Mouse (Mus musculus) midbrain, postnatal 0 days (tissue): ENCODE results near the gene Mns1. TPM values are rescaled to one million over a fixed set of nuclear protein-coding genes. Genes with fewer than 3 reads are reported as not detected.
A peak's percentile ranks its signal among the peaks of the same experiment; 100 is the strongest.

Experiments
- ATAC-seq: fragments of 200-750 bp; cut with Nextera tagmentation; 2 replicates; pipeline ENCODE4 v1.8.0; 2017; ENCODE audit warnings: moderate number of reproducible peaks, mild to moderate bottlenecking, moderate TSS enrichment, moderate library complexity; ENCODE audit not compliant: low FRiP score
- DNase-seq: peaks from one replicate; pipeline ENCODE4 v3.0.0-alpha.2; 2015; ENCODE audit warnings: low spot score
- H3K27ac ChIP-seq: fragments of 300-500 bp; sonication (generic); 2 replicates; pipeline ENCODE4 v1.5.1; 2014; ENCODE audit warnings: low read depth, mild to moderate bottlenecking, low read length, mixed read lengths
- H3K27me3 ChIP-seq: fragments of 300-500 bp; sonication (generic); 2 replicates; pipeline ENCODE4 v1.6.1; 2014; ENCODE audit warnings: low read length, control low read depth, mixed read lengths; ENCODE audit not compliant: insufficient read depth
- H3K36me3 ChIP-seq: fragments of 300-500 bp; sonication (generic); 2 replicates; pipeline ENCODE4 v1.6.1; 2014; ENCODE audit warnings: low read length, control low read depth, mixed read lengths; ENCODE audit not compliant: insufficient read depth
- H3K4me1 ChIP-seq: fragments of 300-500 bp; sonication (generic); 2 replicates; pipeline ENCODE4 v1.6.1; 2014; ENCODE audit warnings: mild to moderate bottlenecking, control low read depth, antibody characterized with exemption, low read length, mixed read lengths; ENCODE audit not compliant: insufficient read depth
- H3K4me2 ChIP-seq: fragments of 300-500 bp; sonication (generic); 2 replicates; pipeline ENCODE4 v1.6.1; 2014; ENCODE audit warnings: low read depth, mild to moderate bottlenecking, low read length, mixed read lengths; ENCODE audit not compliant: poor library complexity, severe bottlenecking
- H3K4me3 ChIP-seq: fragments of 300-500 bp; sonication (generic); 2 replicates; pipeline ENCODE4 v1.5.1; 2014; ENCODE audit warnings: low read depth, mild to moderate bottlenecking, low read length, moderate library complexity
- H3K9ac ChIP-seq: fragments of 300-500 bp; sonication (generic); replicated peaks from 2 replicates; pipeline ENCODE4 v1.6.1; 2014; ENCODE audit warnings: mild to moderate bottlenecking, low read length, moderate library complexity, mixed read lengths; ENCODE audit not compliant: poor library complexity, severe bottlenecking
- H3K9me3 ChIP-seq: fragments of 300-500 bp; sonication (generic); 2 replicates; pipeline ENCODE4 v1.6.1; 2016; ENCODE audit warnings: low read length, control low read depth
- CTCF ChIP-seq: IDR thresholded peaks from 2 replicates; pipeline ENCODE4 v1.5.1; 2016; ENCODE audit warnings: antibody characterized with exemption, mild to moderate bottlenecking
- WGBS: fragments of 180-500 bp; shearing (Covaris S2); extraction: QIAGEN DNeasy Blood & Tissue Kit; methylation state at CpG from one replicate; pipeline ENCODE4 v1.1.7; 2014; 5-methylcytosine and 5-hydroxymethylcytosine counted together
- polyA plus RNA-seq: library from polyadenylated mRNA; unstranded; fragments of >200 nt; fragmentation: Nextera tagmentation; extraction: Ambion mirVana; gene quantifications from 2 replicates; pipeline ENCODE4 v1.2.1, GENCODE M21; 2015
- total RNA-seq: library from RNA; depleted of rRNA; stranded (reverse); fragments of >200 nt; gene quantifications from 2 replicates; pipeline ENCODE4 v1.2.3, GENCODE M21; 2014

Mns1 gene
- total and polyA plus RNA-seq, 2 experiments from 2014 or later, result 3.1 TPM

- peaks cover 6% of the 10 kb centered on the region; the same call in 1 of the 2 replicates for H3K36me3 ChIP-seq
- no peaks in the 10 kb centered on the region for H3K27me3 ChIP-seq
- H3K9ac ChIP-seq, result no peak overlapping the region
- no peak for TF ChIP-seq CTCF
- H3K27ac ChIP-seq, result no peak overlapping the region
- no peaks in the 10 kb centered on the region; the same call in 1 of the 2 replicates for H3K4me1 ChIP-seq
- H3K4me3 ChIP-seq, result no peak overlapping the region
- H3K4me2 ChIP-seq, result no peak overlapping the region
- ATAC-seq (no peak), DNase-seq (no peak)
- H3K9me3 ChIP-seq, result no peaks in the 10 kb centered on the region
Measured at GRCm38 (mm10) chr9:72488523-72488922, 50.7 kb downstream of the Mns1 start.

- Histone ChIP-seq H3K27me3 (no peaks in the 10 kb centered on the region), H3K4me3 (no peak overlapping the region), H3K27ac (no peak overlapping the region), H3K36me3 (peaks cover 2% of the 10 kb centered on the region; the same call in 1 of the 2 replicates), H3K9ac (no peak overlapping the region), H3K4me1 (no peaks in the 10 kb centered on the region; the same call in 1 of the 2 replicates), H3K4me2 (no peak overlapping the region), H3K9me3 (no peaks in the 10 kb centered on the region)
- WGBS, result 93% methylated on average over 5 of the region's 5 CpGs
- no peak for ATAC-seq
- no peak for DNase-seq
- no peak for TF ChIP-seq CTCF
Measured at GRCm38 (mm10) chr9:72489131-72489530, 51.3 kb downstream of the Mns1 start.

DNA sequence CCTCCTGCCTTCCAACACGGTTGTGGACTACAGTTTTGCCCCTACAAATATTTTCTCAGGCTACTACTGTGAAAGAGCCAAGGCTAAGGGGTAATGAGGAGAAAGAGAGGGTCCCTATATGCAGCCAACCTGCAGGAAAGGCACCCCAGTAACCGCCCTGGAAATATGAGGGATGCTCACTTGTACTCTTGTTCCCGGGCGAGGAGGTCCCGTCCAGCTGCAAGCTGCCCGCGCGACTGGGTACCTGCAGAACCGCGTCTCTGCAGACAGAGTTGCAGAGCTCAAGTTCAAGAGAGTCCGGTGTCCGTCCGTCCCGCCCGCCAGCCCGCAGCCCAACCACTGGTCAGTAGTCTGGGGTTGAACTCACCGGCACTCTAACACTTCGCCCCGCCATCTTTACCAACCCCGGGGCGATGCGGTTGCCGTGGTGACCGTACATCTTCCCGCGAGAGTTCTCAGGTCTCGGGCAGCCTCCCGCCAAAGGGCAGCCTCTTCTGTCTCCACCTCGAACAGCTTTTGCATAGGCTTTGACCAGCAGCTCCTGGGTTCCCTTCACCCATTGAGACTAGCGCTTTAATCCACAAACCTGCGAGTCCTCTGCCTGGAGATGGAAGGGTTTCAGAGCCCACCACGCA is 53.9 kb downstream of the Mns1 start:
- H3K27ac ChIP-seq, result peak overlapping the region; percentile 84
- H3K27me3 ChIP-seq, result no peaks in the 10 kb centered on the region
- peak overlapping the region; percentile 60 for H3K4me2 ChIP-seq
- TF ChIP-seq CTCF, result no peak
- H3K4me1 ChIP-seq, result no peaks in the 10 kb centered on the region; the same call in 1 of the 2 replicates
- peak; percentile 95 for ATAC-seq
- WGBS, result under 1% methylated on average over 32 of the region's 32 CpGs
- peak overlapping the region; percentile 61 for H3K4me3 ChIP-seq
- H3K9me3 ChIP-seq, result no peaks in the 10 kb centered on the region
- peak overlapping the region; percentile 75 for H3K9ac ChIP-seq
- H3K36me3 ChIP-seq, result no peaks in the 10 kb centered on the region; the same call in 1 of the 2 replicates
- peak; percentile 93 for DNase-seq

DNA sequence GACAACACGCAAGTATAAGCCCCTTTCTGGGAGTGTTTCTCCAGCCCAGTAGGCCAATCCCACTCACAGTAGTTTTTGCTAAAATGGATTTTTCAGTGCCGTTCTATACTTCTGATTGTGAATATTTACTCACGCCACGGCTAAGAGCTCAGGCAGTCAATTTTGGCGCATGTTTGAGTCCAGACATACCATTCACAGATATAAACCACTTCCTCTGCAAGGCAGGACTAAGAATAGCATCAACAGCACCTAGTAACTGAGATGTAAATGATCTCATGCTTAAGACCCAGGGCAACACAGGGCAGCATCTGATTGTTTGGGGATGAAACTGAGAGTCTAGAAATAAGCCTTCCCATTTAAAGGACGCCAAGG is 54.4 kb downstream of the Mns1 start, which contains the start of gene Tex9:
Gene Tex9, minus strand, starts transcription at position 19 of the 372 bp plus-strand sequence.
- H3K4me3 ChIP-seq, result peak within 1 kb of the TSS; percentile 61
- H3K9ac ChIP-seq, result peak within 1 kb of the TSS; percentile 75
- H3K4me2 ChIP-seq, result peak within 1 kb of the TSS; percentile 60
- H3K4me1 ChIP-seq, result no peaks in the 10 kb centered on the region; the same call in 1 of the 2 replicates
- peak within 1 kb of the TSS; percentile 84 for H3K27ac ChIP-seq
- TF ChIP-seq CTCF, result no peak
- ATAC-seq, result peak; percentile 63
- 4% methylated on average over 6 of the region's 6 CpGs for WGBS
- H3K36me3 ChIP-seq, result no peaks in the 10 kb centered on the region
- no peaks in the 10 kb centered on the region for H3K9me3 ChIP-seq
- no peak for DNase-seq
- no peaks in the 10 kb centered on the region for H3K27me3 ChIP-seq

- 86% methylated on average over 2 of the region's 2 CpGs for WGBS
- no peaks in the 10 kb centered on the region for H3K36me3 ChIP-seq
Measured at GRCm38 (mm10) chr9:72493465-72493864, 55.7 kb downstream of the Mns1 start.

DNA sequence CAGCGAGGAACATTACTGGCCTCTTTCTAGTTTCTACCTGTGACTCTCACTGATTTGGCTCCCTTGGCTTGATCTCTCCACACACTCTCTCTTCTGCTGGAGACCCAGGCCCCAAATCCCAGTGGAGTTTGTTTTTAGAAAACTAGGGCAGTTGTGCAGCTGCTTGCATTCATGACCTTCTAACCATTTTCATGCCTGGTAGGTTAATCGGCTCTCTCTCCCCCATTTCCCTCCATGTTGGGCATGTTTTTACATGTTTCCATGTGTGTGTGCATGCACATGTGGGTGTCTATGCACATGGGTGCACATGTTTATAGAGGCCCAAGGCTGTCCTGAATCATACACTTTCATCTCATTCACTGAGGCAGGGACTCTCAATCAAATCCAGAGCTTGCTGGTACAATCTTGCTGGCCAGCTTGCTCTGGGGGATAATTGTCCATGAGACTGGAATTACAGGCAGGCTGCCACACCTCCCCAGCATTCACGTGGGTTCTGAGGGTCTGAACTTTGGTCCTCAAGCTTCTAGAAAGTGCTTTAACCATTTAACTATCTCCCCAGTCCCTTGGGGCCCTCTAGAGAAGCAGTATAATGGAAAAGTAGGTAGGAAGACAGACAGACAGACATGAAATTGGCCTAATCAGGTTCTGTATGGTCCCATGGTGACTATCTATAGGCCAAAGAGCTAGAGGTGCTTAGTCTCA is 56.3 kb downstream of the Mns1 start:
- no peaks in the 10 kb centered on the region for H3K27me3 ChIP-seq
- TF ChIP-seq CTCF, result no peak

More at GRCm38 (mm10) chr9:72493465-72493864, 55.7 kb downstream of the Mns1 start:
- Histone ChIP-seq H3K9me3 (no peaks in the 10 kb centered on the region), H3K4me2 (no peak overlapping the region), H3K4me3 (no peak overlapping the region), H3K4me1 (no peaks in the 10 kb centered on the region; the same call in 1 of the 2 replicates), H3K27me3 (no peaks in the 10 kb centered on the region), H3K27ac (no peak overlapping the region), H3K9ac (no peak overlapping the region)
- no peak for ATAC-seq
- TF ChIP-seq CTCF, result no peak
- DNase-seq, result no peak

More for the DNA sequence above, 56.3 kb downstream of the Mns1 start:
- no peak overlapping the region for H3K4me2 ChIP-seq
- 84% methylated on average over 3 of the region's 3 CpGs for WGBS
- no peaks in the 10 kb centered on the region for H3K9me3 ChIP-seq
- H3K27ac ChIP-seq, result no peak overlapping the region
- ATAC-seq (no peak), DNase-seq (no peak)
- H3K36me3 ChIP-seq, result no peaks in the 10 kb centered on the region
- H3K4me3 ChIP-seq, result no peak overlapping the region
- no peaks in the 10 kb centered on the region; the same call in 1 of the 2 replicates for H3K4me1 ChIP-seq
- H3K9ac ChIP-seq, result no peak overlapping the region
